Mouse (Mus musculus) cerebellum, postnatal 10 days (tissue): ENCODE results near the gene Mtr.

Source experiments
- DNase-seq, 2 experiments: peaks; one replicate each; pipeline ENCODE4 v3.0.0; 2021; ENCODE audit warnings: mixed read lengths in 2 of 2

The Mtr gene

DNA sequence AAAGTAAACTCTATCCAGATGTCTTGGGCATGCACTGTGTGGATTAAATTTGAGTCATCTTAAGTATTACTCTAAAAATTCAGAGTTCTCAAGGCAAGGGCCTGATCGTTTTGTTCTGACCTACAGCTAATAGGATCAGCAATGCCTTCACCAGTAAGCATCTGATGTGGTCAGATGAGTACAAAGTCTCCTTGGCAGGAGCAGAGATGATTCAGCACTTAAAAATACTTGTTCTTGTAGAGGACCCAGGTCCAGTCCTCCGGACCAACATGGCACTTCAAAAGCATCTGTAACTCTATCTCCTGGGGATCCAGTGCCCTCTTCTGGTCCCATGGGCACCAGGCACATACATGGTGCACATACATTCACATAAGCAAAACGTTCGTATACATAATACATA lies 25.8 kb downstream of the Mtr start:
- no peak for DNase-seq

DNA sequence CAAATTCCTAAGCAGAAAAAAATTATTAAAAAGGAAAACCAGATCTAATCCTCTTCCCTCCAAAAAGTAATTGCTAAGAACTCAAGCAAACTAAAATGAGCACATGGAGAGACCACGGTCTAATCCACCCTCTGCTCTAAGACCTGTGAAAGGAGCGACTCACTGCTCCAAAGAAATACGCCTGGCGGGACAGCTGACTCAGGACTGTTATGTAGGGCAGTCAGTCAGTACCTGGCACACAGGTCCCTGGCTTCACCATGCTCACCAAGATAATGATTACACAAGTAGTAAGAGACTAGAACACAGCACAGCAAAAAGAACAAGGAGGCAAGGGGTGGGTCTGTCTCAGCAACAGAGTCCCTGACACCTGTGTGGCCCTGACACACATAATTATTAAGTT lies 29.7 kb downstream of the Mtr start:
- DNase-seq: no peak

DNA sequence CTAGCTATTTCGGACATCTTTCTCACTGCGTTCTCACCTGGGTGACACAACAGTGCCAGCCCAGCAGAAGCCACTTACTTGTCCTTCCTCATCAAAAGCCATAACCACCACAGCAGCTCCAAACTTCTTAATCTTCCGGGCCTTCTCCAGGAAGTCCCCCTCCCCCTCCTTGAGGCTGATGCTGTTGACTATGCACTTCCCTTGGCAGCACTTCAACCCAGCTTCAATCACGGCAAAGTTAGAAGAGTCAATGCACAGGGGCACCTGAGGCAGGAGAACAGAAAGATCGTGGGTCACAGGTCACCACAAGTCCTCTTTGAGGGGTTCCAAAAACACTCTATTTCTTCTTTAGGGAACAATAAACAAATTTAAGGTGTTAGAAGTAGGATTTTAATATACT lies 30.3 kb downstream of the Mtr start:
- no peak for DNase-seq

DNA sequence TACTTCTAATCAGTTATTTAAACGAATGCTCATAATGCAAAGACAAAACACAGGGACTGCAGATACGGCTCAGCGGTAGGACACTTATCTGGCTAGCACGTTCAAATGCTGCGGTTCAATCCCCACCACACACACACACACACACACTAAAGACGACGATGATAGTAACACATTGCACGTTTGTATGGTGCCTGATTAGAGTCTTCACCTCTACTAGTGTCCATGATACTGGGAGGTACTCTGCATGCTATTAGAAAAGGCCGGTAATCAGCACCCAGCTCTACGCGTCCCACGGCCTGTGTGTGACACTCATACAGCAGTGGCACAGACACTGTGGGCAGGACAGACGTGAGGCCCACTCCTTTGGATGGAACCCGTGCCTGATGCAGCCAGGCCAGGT lies 39.3 kb downstream of the Mtr start:
- no peak for DNase-seq

DNA sequence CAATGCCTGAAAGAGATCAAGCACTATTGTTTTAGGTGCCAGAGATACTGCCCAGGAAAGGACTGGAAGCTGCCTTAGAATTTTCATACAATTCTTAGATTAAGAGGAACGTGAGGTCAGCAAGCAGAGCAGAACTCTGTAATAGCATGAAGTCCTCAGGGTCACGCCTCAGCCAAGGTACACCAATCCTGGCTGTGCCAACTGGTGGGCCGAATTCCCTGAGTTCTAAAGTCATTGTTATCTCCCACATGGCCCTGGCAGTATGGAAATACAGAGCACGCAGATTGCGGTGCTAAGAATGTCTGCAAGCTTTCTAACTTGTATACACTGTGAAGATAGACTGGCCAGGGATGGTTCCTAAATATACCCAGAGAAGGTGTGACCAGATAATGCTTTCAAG lies 43.0 kb downstream of the Mtr start:
- no peak for DNase-seq

DNA sequence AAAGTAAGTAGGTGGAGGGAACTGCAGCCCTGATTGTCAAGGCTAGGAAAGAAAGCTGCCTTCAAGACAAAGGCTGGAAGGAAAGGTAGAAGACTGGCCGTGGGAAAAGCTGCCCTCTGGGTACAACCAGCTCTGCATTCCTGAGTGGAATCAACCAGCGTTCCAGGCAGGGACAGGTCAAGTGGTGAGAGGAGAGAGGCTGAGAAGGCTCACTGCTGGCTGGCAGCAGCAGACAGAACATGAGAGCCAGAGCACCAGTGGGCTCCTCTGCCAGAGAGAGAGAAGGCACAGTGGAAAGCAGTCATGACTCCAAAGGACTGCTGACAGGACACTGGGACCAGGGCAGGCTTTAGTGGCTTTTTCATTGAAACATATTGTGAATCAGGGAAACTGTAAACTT lies 46.9 kb downstream of the Mtr start:
- DNase-seq: no peak

DNA sequence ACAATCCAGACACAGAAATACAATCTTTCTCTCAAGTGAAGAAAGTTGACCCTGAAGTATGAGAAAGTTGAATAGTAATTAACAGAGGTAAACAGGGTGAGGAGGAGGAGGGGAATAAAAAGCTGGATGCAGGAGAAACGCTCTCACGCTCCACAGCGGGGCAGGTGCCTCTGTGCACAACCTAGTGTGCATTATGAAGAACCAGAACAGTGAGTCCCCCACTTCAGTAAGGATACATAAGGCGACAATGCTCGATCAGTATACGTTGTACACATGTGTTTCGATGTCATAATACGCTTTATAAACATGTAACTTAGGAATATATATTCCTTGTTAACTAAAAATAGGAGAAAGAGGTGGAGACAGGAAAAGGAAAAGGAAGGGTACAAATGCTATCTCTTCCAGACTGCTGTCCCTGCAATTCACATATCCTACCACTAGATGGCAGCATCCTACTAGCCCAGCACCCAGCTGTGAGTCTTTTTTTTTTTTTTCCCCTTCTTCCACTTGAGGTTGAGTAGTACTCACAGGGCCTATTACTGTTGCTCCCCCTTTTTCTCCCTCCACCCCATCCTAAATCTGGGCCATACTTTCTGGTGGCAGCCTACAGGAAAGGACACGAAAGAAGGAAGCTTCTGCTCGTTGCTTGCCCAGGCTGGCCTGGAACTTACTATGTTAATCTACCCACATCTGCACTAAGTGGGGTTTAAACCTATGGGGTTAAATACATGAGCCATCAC lies 47.7 kb downstream of the Mtr start:
- DNase-seq: peak; percentile 56 to 64

DNA sequence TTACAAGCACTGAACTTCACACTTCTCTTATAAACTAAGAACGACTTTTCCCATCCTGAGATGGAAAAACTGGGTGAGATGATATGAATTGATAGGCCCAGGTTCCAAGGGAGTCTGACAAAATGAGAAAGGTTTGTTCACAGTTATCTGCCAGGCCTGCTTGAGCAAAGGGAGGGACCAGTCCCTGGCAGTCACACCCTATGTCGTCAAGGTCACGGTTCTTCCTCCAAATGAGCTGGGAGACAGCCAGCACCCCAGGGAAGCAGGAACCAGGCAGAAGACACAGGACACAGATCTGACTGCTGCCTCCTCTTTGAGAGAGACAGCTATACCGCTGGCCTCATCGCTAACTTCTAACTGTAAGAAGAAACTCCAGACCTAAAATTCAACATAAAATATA lies 57.5 kb downstream of the Mtr start:
- DNase-seq: peak; percentile 52 to 66

DNA sequence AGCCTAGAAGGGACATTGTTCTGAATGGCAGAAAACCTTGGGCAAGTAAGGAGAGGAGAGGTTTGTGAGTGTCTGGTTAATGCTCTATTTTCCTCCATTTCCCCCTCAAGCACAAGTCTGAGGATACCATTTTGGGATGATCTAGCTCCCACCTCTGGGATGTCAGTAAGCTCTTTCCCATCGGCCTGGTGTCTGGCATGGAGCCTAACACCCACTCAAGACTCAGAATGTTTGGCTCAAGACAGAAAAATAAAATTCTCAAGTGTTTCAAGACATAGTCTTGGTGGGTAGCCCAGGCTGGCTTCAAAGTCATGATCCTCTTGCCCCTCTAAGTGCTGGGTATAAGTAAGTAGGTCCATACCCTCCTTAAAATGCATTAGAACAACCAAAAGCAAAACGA lies 59.4 kb downstream of the Mtr start:
- DNase-seq: no peak

DNA sequence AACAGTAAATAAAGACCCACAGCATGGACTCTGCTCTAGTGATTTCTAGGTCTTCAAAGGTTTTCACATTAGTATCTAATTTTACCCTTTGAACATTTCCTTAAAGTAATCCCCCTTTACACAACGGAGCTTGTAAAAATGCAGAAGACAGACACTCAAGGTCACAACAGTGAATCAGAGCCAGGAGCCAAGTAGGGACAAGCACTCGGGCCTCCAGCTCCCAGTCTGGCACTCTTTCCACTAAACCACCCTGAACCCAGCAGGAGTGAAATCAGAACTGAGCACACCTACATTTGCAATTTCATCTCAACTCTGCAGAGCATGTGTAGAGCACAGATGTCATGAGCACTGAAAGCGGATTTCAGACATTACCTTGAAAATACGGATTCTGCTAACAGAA lies 61.1 kb downstream of the Mtr start:
- DNase-seq: peak; percentile 30 to 48

DNA sequence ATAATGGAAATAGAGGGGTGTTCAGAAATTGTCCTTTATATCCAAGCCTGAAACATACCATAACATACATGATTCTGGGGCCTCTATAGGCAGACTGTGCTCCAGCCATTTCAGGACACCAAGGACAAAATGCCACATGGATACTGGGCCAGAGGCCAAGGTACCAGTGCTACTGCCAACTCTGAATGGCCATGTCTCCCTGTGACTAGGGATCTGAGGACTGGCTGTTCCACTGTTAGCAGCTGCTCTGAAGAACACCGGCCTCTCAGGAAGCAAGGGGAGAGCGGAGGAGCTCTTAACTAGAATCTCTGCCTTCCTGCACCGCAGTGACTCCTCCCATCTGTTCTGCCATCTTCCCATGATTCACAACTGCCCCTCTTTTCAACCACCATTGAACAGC lies 61.9 kb downstream of the Mtr start:
- DNase-seq: peak; percentile 89 to 92

DNA sequence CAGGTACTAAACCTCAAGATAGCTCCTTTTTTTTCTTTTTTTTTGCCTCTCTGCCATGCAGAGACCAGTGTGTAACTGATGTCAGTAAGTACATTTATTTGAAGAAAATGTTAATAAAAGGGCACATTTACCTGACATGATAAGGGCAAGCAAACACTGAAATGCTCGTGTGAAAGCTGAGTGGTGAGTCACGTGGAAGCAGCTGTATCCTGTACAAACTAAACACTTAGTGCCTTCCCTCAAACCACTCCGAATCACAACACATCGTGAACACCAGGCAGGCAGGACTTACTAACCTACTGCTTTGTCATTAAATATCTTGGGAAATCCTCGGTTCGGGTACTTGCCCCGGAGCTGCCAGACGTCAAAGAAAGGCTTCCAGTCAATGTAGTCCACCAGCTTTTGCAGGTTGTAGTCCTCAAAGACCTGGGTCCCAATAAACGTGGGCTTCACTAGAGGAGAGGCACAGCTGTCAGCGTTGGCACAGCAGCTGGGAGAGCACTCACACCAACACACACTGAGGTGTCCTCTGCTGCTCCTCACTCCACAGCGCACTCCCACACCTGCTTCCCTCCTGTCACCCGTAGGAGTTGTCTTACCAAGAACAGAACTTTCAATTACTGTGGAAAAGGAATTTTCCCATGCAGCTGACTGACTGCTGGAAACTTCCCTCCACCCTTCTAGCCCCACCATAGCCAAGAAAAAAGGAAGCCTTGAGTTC lies 62.8 kb downstream of the Mtr start:
- no peak for DNase-seq

DNA sequence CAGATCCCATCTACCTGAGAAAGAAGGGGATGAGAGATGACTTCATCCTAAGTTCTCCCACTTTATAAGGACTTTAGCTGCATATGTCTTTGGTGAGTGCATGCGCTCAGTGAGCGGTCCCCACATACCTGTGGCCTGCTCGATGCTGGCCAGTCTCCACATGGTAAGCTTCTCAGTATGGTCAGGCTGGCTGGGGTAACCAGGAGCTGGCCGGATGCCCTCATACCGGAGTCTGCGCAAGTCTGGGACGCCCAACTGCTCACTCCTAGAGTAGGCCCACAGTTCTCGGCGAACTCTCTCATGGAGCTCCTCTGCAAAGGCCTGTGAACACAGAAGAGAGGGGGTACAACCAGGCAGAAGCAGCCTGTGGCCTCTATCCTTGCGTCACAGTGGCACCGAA lies 68.7 kb downstream of the Mtr start:
- peak; percentile 29 to 48 for DNase-seq

DNA sequence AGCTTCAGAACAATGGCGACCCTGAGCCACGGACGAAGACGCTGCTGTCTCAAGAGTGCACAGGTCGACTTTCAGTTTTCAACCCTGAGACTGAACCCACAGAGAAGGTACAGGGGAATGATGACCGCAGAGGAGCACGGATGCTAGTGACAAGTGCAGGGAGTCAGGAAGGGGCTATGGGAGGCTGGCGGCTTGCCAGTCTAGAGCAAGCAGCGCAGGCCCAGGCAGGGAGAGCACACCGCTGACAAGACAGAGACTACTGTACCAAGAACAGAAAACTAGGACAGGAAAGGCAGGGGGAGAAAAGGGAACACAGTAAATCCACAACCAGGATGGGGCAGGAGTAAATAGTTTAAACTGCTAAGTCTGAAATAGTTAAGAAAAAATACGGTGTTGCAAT lies 69.1 kb downstream of the Mtr start:
- DNase-seq: peak; percentile 33 to 45

DNA sequence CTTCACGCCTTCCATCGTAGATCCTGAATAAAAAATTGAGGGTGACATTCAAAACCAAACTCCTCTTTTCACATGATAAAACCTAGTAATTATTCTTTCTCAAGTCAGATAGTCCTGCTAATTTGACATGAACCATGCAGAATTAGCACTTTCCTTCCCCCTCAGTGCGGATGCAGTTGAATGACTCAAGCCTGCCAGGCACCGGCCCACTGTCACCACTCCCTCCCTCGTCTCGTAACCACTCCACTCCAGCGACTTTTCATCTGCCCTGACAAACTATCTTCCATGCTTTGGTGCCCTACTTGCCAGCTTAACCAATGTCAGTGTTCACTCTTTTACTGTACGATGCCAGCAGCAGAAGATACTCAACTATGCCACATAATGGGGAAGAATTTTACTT lies 78.4 kb downstream of the Mtr start:
- no peak for DNase-seq

DNA sequence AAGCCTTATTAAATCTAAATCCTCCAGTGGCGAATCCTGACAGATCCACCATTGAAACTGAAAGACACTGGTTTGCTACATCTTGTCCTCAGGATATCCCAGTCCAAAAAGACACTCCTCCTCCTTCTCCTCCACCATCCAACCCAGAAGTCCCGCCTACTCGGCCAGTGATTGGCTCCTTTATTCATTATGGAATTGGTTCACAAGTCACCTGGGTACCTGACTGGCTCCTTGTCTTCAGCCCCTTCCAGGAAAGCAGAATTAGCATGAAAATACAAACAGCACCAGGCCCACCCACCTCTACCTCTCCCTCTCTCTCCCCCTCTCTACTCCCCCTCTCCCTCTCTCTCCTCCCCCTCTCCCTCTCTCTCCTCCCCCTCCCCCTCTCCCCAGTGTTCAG lies 81.2 kb downstream of the Mtr start:
- no peak for DNase-seq

DNA sequence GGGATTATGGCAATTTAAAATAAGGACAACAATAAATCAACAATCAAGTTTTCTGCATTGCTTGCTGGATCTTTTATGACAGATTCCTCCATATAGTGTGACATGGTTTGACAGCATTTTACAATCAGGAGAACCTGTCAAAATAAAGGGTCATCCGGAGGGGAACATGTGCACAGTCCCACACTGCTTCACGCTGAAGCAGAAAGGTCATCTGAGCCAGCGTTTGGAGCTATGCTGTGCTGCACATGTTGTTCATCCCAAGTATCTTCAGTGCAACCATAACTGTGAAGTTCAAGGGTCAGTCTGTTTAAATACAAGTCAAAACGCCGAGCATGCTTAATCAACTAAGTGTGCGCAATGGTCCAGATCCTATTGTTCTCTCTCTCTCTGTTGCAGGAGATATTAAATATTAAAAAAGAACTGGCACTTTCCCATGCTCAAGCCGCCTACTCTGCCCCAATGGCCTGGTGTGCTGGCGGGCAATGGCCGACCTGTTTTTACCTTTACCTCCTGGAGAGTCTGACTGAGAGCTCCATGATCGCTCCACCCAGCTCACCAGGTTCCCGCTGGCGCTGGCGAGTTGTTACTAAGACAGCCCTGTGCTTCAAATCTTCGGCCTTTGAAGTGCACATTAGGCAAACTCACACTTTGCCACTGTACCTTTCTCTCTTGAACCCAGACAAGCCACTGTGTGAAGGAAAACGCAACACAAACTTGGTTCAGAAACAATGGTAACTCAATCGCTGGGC lies 81.8 kb downstream of the Mtr start:
- no peak for DNase-seq

DNA sequence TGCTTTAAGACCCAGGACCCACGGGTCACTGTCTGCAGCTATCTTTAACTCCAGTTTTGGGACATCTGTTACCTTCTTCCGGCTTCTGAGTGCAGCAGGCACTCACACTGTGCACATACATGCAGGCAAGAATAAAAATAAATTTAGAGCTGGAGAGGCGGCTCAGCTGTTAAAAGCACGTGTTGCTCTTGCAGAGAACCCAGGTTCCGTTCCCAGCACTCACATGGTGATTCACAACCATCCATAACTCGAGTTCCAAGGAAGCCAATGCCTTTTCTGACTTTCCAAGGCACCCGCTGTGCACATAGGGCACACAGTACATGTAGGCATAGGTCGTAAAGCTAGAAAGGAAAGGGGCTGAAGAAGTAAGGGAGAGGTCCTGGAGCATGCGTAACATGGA lies 90.6 kb downstream of the Mtr start:
- DNase-seq: no peak

DNA sequence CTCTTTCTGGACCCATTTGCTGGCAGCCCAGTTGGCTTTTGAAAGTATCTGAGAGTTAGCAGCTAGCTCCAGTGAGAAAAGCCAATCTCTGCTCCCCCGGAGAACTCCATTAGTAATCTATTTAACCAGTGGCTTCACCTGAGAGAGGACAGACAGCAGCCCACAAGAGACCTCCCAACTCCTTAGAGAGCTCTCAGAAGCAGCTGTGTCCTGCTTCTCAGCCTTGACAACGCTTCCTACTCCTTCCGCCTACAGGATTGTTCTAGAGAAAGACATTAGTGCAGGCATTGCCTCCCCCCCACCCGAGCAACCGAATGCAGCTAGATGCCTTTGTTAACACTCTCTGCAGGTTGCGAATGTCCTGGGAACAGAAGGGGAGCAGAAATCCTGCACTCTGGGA lies 91.5 kb downstream of the Mtr start:
- DNase-seq: no peak

DNA sequence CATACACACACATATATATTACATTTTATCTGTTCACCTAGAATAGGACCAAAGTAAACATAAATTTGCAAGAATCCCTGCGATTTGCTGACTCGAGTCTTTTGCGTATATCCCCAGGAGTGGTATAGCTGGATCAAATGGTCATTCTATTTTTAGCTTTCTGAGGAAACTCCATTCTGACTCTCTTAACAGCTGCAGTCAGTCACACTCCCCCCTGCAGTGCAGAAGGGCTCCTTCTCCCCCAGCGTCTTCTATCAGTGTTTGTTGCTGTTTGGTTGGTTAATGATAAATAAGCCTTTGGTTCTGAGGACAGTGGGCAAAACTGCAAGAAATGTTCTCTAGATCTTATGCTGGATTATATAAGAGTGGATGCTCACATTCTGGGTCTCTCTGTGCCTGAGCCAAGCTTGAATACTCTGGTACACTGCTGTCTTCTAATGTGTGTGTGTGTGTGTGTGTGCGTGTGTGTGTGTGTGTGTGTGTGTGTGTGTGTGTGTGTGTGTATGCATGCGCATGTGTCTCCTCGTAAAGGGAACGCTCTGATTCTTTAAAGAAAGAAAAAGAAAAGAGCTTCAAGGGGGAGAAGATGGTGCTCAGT lies 92.4 kb downstream of the Mtr start:
- DNase-seq: no peak

DNA sequence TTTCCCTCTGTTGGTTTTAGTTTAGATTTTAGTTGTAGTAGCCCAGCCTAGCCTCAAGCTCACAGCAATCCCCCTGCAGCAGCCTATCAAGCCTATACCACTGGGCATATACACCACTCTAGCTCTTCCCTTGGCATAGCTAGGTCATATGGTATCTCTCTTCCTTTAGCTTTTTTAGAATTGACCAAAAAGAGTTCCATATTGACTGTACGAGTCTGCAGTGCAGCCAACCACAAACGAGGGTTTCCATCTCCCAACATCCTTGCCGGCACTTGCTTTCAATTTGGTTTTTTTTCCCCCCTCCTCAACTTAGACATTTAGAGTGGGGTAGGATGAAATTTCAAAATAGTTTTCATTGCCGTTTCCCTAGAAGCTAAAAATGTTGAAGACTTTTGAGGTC lies 95.5 kb downstream of the Mtr start:
- no peak for DNase-seq

DNA sequence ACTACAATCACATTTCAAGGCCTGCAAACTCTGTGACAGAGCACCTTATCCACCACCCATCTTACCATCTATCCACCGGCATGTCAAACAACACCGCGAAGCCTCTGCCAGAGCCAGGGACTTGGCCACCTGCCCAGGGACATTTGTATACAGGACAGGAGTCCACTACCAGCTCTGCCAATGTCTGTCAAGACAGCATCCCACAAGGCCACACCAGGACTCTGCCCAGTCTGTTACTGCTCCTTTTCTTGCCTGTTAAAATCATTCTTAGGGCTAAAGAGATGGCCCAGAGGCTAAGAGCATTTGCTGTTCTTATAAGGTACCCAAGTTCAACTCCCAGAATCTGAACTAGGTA lies 97.8 kb downstream of the Mtr start:
- DNase-seq: peak; percentile 83 to 89

DNA sequence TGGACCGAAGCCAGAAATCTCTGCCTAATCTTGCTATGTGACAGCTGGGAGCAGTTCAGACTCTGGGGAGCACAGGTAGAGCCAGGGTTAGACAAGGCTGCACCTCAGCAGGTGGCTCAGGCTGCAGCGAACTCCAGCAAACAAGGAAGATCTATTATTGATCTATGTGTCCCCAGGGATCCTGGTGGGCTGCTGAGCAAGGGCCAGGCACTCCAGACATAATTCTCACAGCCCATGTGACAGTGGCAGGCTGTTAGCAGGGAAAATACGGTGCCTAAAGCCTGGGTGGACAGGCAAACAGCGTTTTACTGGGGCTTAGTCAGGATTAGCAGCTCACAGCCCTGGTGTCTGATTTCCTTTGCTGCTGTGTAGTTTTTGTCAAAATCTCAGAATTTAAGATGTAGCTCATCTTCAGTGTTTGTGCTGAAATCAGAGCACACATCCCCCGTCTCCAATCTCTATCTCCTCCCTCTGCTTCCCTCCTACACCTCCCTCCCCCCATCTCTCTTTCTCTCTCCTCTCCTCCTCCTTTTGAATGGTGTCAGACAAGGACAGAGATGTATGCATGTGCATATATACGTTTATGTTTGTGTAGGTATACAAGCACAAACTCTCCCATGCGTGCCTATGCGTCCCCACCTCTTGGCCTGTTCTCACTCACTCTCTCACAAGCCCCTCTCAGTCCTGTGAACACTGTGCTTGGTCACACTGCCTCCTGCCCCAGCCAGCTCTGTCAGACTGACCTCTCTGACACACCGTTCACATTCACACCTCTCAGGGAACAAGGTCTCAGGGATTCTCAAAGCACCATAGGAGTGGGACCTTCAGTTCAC lies 98.4 kb downstream of the Mtr start:
- peak; percentile 33 to 42 for DNase-seq
